Mouse (Mus musculus): ENCODE results near the gene Slc26a1.

Gene Slc26a1

GRCm38 (mm10) chr5:108675251-108675816 lies at the start of gene Slc26a1:
Gene Slc26a1 (minus strand): TSS chr5:108675569.
- DNase-seq: no peak

GRCm38 (mm10) chr5:108724006-108724405 lies 48.6 kb upstream of the Slc26a1 start:
- DNase-seq: no peak

GRCm38 (mm10) chr5:108719761-108720160 lies 44.4 kb upstream of the Slc26a1 start:
- no peak for DNase-seq

- DNase-seq: no peak
These were observed 42.7 kb upstream of the Slc26a1 start for GRCm38 (mm10) chr5:108718051-108718450.

- DNase-seq: no peak
These were observed 40.6 kb upstream of the Slc26a1 start for GRCm38 (mm10) chr5:108715974-108716373.

GRCm38 (mm10) chr5:108714149-108714548 lies 38.8 kb upstream of the Slc26a1 start:
- no peak for DNase-seq

GRCm38 (mm10) chr5:108713691-108714090 lies 38.3 kb upstream of the Slc26a1 start:
- no peak for DNase-seq

- DNase-seq: no peak
These were observed 37.7 kb upstream of the Slc26a1 start for GRCm38 (mm10) chr5:108713096-108713495.

GRCm38 (mm10) chr5:108711968-108712367 lies 36.6 kb upstream of the Slc26a1 start:
- no peak for DNase-seq

GRCm38 (mm10) chr5:108708981-108709731 lies 33.8 kb upstream of the Slc26a1 start:
- no peak for DNase-seq

GRCm38 (mm10) chr5:108708419-108708818 lies 33.0 kb upstream of the Slc26a1 start:
- DNase-seq: no peak

GRCm38 (mm10) chr5:108707758-108708157 lies 32.4 kb upstream of the Slc26a1 start:
- no peak for DNase-seq

- no peak for DNase-seq
These were observed 28.6 kb upstream of the Slc26a1 start for GRCm38 (mm10) chr5:108703754-108704626.

GRCm38 (mm10) chr5:108701341-108702021 lies 26.1 kb upstream of the Slc26a1 start:
- no peak for DNase-seq

- no peak for DNase-seq
These were observed 25.0 kb upstream of the Slc26a1 start for GRCm38 (mm10) chr5:108700346-108700745.

- DNase-seq: no peak
These were observed 22.0 kb upstream of the Slc26a1 start for GRCm38 (mm10) chr5:108697341-108697753.

GRCm38 (mm10) chr5:108696542-108696941 lies 21.2 kb upstream of the Slc26a1 start:
- no peak for DNase-seq

GRCm38 (mm10) chr5:108695861-108696260 lies 20.5 kb upstream of the Slc26a1 start:
- DNase-seq: no peak

- DNase-seq: peak; percentile 33 to 47
These were observed 19.2 kb upstream of the Slc26a1 start for GRCm38 (mm10) chr5:108694352-108695261.

GRCm38 (mm10) chr5:108693872-108694288 lies 18.5 kb upstream of the Slc26a1 start:
- peak; percentile 86 for DNase-seq

GRCm38 (mm10) chr5:108692271-108692670 lies 16.9 kb upstream of the Slc26a1 start, which contains the start of gene Fgfrl1:
Gene Fgfrl1 (plus strand): TSS chr5:108692382.
- DNase-seq: peak; percentile 87

- peak in 1 of 2 experiments; percentile 21 for DNase-seq
These were observed 15.8 kb upstream of the Slc26a1 start for GRCm38 (mm10) chr5:108691152-108691551.

Data from B cell, adult 2 months (primary cell).